Mouse (Mus musculus) stomach, embryonic 16.5 days (tissue): ENCODE results near the gene Ldlr. TPM values are rescaled to one million over a fixed set of nuclear protein-coding genes. Genes with fewer than 3 reads are reported as not detected.

Experiments used
- ATAC-seq: fragments of 200-750 bp; cut with Nextera tagmentation; 2 replicates; pipeline ENCODE4 v1.8.0; 2017; ENCODE audit warnings: moderate number of reproducible peaks, moderate TSS enrichment; ENCODE audit not compliant: insufficient read depth, low FRiP score
- H3K27ac ChIP-seq: fragments of 300-500 bp; sonication (generic); 2 replicates; pipeline ENCODE4 v1.5.1; 2014; ENCODE audit warnings: low read length
- H3K27me3 ChIP-seq: fragments of 300-500 bp; sonication (generic); 2 replicates; pipeline ENCODE4 v1.6.1; 2014; ENCODE audit warnings: low read length, control low read depth, mixed read lengths; ENCODE audit not compliant: control insufficient read depth, insufficient read depth
- H3K36me3 ChIP-seq: fragments of 300-500 bp; sonication (generic); 2 replicates; pipeline ENCODE4 v1.6.1; 2014; ENCODE audit warnings: low read length; ENCODE audit not compliant: control insufficient read depth, insufficient read depth
- H3K4me1 ChIP-seq: fragments of 300-500 bp; sonication (generic); 2 replicates; pipeline ENCODE4 v1.6.1; 2014; ENCODE audit warnings: low read length, control low read depth, mixed read lengths; ENCODE audit not compliant: control insufficient read depth, insufficient read depth
- H3K4me2 ChIP-seq: fragments of 300-500 bp; sonication (generic); 2 replicates; pipeline ENCODE4 v1.6.1; 2014; ENCODE audit warnings: low read depth, low read length, mixed read lengths
- H3K4me3 ChIP-seq: fragments of 300-500 bp; sonication (generic); replicated peaks from 2 replicates; pipeline ENCODE4 v1.5.1; 2014; ENCODE audit warnings: mild to moderate bottlenecking, low read length
- H3K9ac ChIP-seq: fragments of 300-500 bp; sonication (generic); 2 replicates; pipeline ENCODE4 v1.6.1; 2014; ENCODE audit warnings: low read length
- H3K9me3 ChIP-seq: fragments of 300-500 bp; sonication (generic); replicated peaks from 2 replicates; pipeline ENCODE4 v1.6.1; 2016; ENCODE audit warnings: low read length, control low read depth; ENCODE audit not compliant: control insufficient read depth
- WGBS: fragments of 180-500 bp; shearing (Covaris S2); extraction: QIAGEN DNeasy Blood & Tissue Kit; methylation state at CpG from one replicate; pipeline ENCODE4 v1.1.7; 2014; 5-methylcytosine and 5-hydroxymethylcytosine counted together
- polyA plus RNA-seq: library from polyadenylated mRNA; unstranded; fragments of >200 nt; fragmentation: Nextera tagmentation; extraction: Ambion mirVana; gene quantifications from 2 replicates; pipeline ENCODE4 v1.2.1, GENCODE M21; 2015

The Ldlr gene
- polyA plus RNA-seq, 1 experiment from 2014 or later, result 62.2 TPM

GRCm38 (mm10) chr9:21754516-21755321 lies 31.4 kb downstream of the Ldlr start:
- Histone ChIP-seq H3K27ac (peak overlapping the region; percentile 55), H3K9me3 (no peaks in the 10 kb centered on the region), H3K4me3 (no peak overlapping the region), H3K4me1 (peaks cover 31% of the 10 kb centered on the region), H3K4me2 (no peak overlapping the region), H3K9ac (peak overlapping the region; percentile 32; the same call in 1 of the 2 replicates), H3K36me3 (peaks cover 12% of the 10 kb centered on the region; the same call in 1 of the 2 replicates), H3K27me3 (no peaks in the 10 kb centered on the region)
- 70% methylated on average over 13 of the region's 13 CpGs for WGBS
- no peak for ATAC-seq

- H3K4me2 ChIP-seq, result peak overlapping the region; percentile 89
- no peaks in the 10 kb centered on the region for H3K27me3 ChIP-seq
- peaks cover 12% of the 10 kb centered on the region; the same call in 1 of the 2 replicates for H3K36me3 ChIP-seq
- ATAC-seq, result no peak
- peak overlapping the region; percentile 90 for H3K9ac ChIP-seq
- no peak overlapping the region for H3K27ac ChIP-seq
- H3K4me1 ChIP-seq, result peaks cover 20% of the 10 kb centered on the region
- H3K9me3 ChIP-seq, result no peaks in the 10 kb centered on the region
- 46% methylated on average over 14 of the region's 14 CpGs for WGBS
- H3K4me3 ChIP-seq, result peak overlapping the region; percentile 89
These were observed 35.6 kb downstream of the Ldlr start for GRCm38 (mm10) chr9:21758576-21759529.

GRCm38 (mm10) chr9:21759718-21760117 lies 36.4 kb downstream of the Ldlr start:
- Histone ChIP-seq H3K4me2 (peak overlapping the region; percentile 89), H3K9me3 (no peaks in the 10 kb centered on the region), H3K27me3 (no peaks in the 10 kb centered on the region), H3K9ac (peak overlapping the region; percentile 90), H3K4me3 (peak overlapping the region; percentile 89), H3K36me3 (peaks cover 12% of the 10 kb centered on the region; the same call in 1 of the 2 replicates), H3K4me1 (0 out of 2 replicates have a peak, but pooled peaks cover 15% of the 10 kb centered on the region), H3K27ac (peak overlapping the region; percentile 66; the same call in 1 of the 2 replicates)
- ATAC-seq, result no peak
- under 1% methylated on average over 20 of the region's 20 CpGs for WGBS

GRCm38 (mm10) chr9:21760155-21761088 lies 37.1 kb downstream of the Ldlr start, which contains the start of gene Spc24:
TSS of gene Spc24 (minus strand) at chr9:21760303.
- H3K9ac ChIP-seq, result peak within 1 kb of the TSS; percentile 90
- no peaks in the 10 kb centered on the region for H3K27me3 ChIP-seq
- H3K27ac ChIP-seq, result peak within 1 kb of the TSS; percentile 66
- H3K4me1 ChIP-seq, result 0 out of 2 replicates have a peak, but pooled peaks cover 15% of the 10 kb centered on the region
- H3K4me2 ChIP-seq, result peak within 1 kb of the TSS; percentile 89
- H3K36me3 ChIP-seq, result peaks cover 12% of the 10 kb centered on the region; the same call in 1 of the 2 replicates
- WGBS, result under 1% methylated on average over 52 of the region's 54 CpGs
- peak within 1 kb of the TSS; percentile 89 for H3K4me3 ChIP-seq
- H3K9me3 ChIP-seq, result no peaks in the 10 kb centered on the region
- peak; percentile 95 for ATAC-seq

- ATAC-seq, result no peak
- Histone ChIP-seq H3K9ac (no peak overlapping the region; the same call in 1 of the 2 replicates), H3K27me3 (no peaks in the 10 kb centered on the region), H3K9me3 (no peaks in the 10 kb centered on the region), H3K4me3 (no peak overlapping the region), H3K4me1 (0 out of 2 replicates have a peak, but pooled peaks cover 15% of the 10 kb centered on the region), H3K36me3 (peaks cover 5% of the 10 kb centered on the region; the same call in 1 of the 2 replicates), H3K27ac (no peak overlapping the region; the same call in 1 of the 2 replicates), H3K4me2 (no peak overlapping the region)
These were observed 38.9 kb downstream of the Ldlr start for GRCm38 (mm10) chr9:21762135-21762534.

- Histone ChIP-seq H3K4me2 (no peak overlapping the region), H3K4me3 (no peak overlapping the region), H3K27me3 (no peaks in the 10 kb centered on the region), H3K9me3 (no peaks in the 10 kb centered on the region), H3K27ac (no peak overlapping the region), H3K9ac (no peak overlapping the region), H3K4me1 (peaks cover 15% of the 10 kb centered on the region), H3K36me3 (no peaks in the 10 kb centered on the region)
- WGBS, result 90% methylated on average over 6 of the region's 6 CpGs
- ATAC-seq, result no peak
These were observed 41.1 kb downstream of the Ldlr start for GRCm38 (mm10) chr9:21764084-21764999.

- H3K27me3 ChIP-seq, result no peaks in the 10 kb centered on the region
- peak; percentile 43; the same call in 1 of the 2 replicates for ATAC-seq
These were observed 44.6 kb downstream of the Ldlr start for GRCm38 (mm10) chr9:21767896-21768295.

More at GRCm38 (mm10) chr9:21767896-21768295, 44.6 kb downstream of the Ldlr start:
- H3K9me3 ChIP-seq, result no peaks in the 10 kb centered on the region
- no peak overlapping the region for H3K4me2 ChIP-seq
- peaks cover 12% of the 10 kb centered on the region for H3K4me1 ChIP-seq
- no peak overlapping the region for H3K9ac ChIP-seq
- no peak overlapping the region for H3K4me3 ChIP-seq
- H3K36me3 ChIP-seq, result peaks cover 6% of the 10 kb centered on the region; the same call in 1 of the 2 replicates
- H3K27ac ChIP-seq, result peak overlapping the region; percentile 85
- whole genome bisulfite sequencing, result 70% methylated on average over 11 of the region's 11 CpGs
